Mouse (Mus musculus) thymus, postnatal 36 days (tissue): Measurements from ENCODE around the gene Slc13a2.

Source experiments
- DNase-seq, 2 experiments: peaks; one replicate each; pipeline ENCODE4 v3.0.0; 2022; ENCODE audit warnings: mixed read lengths in 2 of 2

Slc13a2 gene

DNA sequence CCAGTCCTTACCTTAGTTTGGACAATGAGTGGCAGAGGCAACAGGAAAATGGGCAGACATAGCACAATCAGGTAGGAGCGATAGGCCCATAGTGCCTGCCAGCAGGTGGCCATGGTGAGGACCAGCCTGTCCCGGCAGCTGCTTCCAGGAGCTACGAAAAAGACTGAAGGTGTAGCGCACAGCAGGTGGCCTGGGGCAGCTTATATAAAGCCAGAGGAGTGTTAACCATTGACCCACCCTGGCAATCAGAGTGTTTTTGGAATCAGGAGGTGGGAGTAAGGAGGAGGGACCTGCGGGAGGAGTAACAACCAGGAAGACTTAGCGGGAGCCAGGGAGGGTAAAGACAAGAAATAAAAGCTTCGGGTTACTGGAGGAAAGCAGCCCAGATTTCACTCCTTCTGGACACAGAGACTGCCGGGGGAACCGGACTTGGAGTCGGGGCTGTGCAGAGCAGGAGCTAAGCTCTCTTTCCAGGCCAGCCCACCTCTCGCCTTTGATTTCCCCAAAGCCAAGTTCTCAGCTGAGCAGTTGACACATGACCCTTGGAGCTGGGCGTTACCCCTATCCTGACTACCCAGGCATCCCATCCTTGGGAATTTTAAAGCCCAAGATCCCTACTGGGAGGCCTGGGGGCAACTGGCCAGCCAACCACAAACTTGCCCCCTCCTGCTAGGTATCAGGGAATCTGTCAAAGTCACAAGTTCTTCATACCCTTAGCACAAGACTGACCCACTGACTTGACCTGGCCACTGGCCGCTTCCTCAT, at the start of gene Slc13a2:
TSS of gene Slc13a2 (minus strand) at position 163 of the 765 bp plus-strand sequence.
- no peak for DNase-seq

- no peak for DNase-seq
Measured at GRCm38 (mm10) chr11:78471326-78472103, 49.5 kb upstream of the Slc13a2 start.

DNA sequence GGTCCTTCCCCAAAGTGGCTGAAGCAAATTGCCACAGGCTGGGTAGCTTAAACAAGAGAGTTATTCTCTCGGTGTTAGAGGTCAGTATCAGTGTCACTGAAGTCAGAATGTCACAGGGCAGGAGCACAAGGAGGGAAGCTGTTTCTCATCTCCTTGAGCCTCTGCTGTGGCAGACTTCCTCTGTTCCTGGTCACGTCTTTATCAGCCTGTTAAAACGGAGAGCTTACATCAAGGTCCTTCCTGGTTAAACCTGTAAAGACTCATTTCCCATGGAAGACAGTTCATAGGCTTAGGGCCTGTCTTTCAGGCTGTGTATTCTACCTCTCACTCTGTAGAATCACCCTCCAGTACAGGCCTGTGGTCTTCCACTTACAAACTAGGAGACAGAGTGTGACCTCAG, 45.9 kb upstream of the Slc13a2 start:
- DNase-seq, result no peak

- DNase-seq, result no peak
Measured at GRCm38 (mm10) chr11:78467515-78467914, 45.5 kb upstream of the Slc13a2 start.

DNA sequence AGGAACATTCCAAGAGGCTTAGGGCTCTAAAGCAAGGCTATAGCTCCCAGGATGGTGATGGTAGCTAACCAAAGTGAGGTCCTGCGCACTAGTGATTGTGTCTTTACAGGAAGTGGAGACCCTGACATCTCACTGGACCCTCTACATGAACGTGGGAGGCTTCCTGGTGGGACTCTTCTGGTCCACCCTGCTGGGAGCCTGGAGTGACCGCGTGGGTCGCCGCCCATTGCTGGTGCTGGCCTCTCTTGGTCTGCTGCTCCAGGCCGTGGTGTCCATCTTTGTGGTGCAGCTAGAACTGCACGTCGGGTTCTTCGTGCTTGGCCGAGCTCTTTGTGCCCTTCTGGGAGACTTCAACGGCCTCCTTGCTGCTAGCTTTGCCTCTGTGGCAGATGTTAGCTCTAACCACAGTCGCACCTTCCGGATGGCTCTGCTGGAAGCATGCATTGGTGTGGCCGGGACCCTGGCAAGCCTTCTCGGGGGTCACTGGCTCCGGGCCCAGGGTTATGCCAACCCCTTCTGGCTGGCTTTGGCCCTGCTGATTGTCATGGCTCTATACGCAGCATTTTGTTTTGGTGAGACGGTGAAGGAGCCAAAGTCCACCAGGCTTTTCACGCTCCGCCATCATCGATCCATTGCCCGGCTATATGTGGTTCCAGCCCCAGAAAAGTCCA, 44.4 kb upstream of the Slc13a2 start:
- DNase-seq, result no peak

DNA sequence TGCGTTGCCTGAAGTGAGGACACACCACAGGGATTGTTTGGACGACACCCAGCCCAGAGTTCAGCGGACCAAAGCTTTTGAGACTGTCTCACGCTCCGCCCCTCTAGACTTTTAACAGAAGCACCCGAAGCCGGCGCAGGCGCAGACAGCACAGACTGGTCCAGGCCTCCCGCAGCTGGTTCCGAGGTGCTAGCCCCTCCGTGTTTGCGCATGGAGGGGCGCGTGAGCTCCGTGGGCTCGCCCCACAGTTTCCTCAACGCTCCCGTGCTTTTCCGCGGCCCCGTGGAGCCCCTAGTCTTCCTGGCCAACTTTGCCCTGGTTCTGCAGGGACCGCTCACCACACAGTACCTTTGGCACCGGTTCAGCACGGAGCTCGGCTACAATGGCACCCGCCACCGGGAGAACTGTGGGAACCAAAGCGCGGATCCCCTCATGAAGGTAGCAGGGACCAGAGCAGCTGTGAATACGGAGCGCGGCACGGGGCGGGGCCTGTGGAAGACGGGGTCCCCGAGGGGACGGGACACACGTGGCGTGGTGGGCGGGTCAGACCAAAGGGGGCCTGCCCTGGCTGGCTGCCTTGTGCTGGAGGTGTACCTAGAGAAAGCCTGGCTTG, 43.7 kb upstream of the Slc13a2 start, which contains the start of gene Slc46a1:
TSS of gene Slc46a1 (plus strand) at position 130 of the 613 bp plus-strand sequence.
- peak; percentile 71 to 80 for DNase-seq

DNA sequence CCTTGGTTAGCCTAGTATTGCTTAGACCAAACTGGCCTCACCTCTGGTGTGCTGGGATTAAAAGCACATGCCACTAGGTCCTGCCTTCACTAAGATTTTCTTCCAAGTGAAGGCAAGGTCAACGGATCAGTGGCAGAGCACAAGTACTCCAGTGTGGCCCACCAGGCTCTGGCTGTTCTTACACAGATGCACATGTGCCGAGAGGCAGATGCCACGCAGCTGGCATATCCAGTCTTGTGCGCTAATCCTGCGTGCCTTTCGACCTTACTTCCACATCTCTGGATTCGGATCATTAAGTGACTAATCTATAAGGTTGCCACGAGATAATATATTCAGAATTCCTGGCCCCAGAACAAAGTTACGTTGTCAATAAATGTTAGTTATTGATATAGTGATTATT, 43.1 kb upstream of the Slc13a2 start:
- DNase-seq, result no peak

GRCm38 (mm10) chr11:78463286-78464036, 41.4 kb upstream of the Slc13a2 start:
- DNase-seq, result no peak

DNA sequence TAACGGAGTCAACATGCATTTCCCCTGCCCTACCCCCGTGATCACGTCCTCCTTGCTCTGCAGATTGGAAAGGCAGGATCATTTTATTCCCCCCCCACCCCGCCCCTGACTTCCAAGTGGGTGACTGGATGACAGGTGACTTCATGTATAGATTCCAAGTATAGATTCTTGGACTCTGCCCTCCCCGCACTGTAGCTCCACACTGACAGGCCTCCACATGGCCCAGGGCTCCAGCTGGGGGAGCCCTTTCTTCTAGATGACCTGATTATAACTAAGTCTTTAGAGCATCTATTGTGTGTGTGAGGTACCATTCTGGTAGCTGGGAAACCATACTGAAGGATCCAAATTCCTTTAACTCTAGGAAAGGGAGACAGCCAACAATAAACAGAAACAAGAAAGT, 40.7 kb upstream of the Slc13a2 start:
- no peak for DNase-seq

DNA sequence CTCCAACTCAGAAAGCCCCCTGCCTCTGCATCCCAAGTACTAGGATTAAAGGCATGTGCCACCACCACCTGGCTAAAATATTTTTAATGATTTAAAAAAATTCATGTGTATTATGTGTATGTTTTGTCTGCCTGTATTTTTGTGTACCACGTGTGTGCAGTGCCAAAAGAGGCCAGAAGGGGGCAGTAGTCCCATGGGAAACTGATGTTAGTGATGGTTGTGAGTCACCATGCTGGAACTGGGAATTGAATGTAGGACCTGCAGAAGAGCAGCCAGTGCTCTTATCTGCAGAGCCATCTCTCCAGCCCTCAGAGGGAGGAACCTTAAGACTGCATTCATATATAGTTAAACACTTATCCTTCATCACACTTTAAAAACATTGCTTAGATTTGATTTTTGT, 39.9 kb upstream of the Slc13a2 start:
- no peak for DNase-seq

GRCm38 (mm10) chr11:78458740-78459139, 36.7 kb upstream of the Slc13a2 start:
- no peak for DNase-seq

DNA sequence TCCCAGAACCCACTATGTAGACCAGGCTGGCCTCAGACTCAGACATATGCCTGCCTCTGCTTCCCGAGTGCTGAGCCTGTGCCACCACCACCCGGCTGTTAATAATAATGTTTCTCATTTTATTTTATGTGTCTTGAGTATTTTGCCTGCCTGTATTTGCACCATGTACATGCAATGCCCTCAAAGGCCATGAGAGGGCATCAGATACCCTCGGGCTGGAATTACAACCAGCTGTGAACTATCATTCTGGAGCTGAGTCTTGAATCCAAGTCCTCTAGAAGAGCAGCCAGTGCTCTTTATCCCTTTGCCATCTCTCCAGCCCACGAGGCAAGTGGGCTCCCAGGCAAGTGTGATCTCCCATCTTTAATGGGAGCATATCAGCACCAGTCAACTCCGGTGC, 33.3 kb upstream of the Slc13a2 start:
- DNase-seq, result peak; percentile 15 to 33

DNA sequence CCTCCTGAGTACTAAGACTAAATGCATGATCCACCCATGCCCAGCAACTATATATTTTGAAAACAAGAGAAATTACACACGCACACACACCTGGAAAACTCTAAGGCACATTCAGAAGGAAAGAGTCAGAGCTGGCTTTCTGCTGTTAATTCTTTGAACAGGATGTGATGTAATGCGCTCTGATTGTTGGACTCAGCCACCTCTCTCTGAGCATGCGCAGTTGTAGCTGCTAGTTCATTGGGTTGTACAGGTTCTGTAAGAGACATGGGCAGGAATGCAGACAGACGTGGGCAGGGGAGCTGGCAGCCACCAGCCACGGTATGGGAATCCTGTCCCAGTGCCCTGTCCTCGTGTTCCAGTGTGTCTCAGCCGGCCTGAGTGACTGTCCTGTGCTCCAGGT, 32.3 kb upstream of the Slc13a2 start:
- DNase-seq, result no peak

DNA sequence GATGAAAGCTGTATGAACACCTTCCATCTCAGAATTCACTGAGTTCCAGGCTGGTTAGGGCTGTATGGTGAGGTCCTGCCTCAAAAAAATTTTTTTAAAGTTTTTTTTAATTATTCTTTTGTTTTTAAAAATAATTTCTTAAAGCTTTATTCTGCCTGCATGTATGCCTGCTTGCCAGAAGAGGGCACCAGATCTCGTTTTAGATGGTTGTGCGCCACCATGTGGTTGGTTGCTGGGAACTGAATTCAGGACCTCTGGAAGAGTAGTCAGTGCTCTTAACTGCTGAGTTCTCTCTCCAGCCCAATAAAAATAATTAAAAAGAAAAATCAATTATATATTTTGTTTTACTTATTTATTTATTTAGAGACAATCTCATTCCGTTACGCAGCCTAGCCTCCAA, 31.7 kb upstream of the Slc13a2 start:
- DNase-seq, result peak; percentile 60 to 69

GRCm38 (mm10) chr11:78450337-78450736, 28.3 kb upstream of the Slc13a2 start:
- DNase-seq, result no peak

DNA sequence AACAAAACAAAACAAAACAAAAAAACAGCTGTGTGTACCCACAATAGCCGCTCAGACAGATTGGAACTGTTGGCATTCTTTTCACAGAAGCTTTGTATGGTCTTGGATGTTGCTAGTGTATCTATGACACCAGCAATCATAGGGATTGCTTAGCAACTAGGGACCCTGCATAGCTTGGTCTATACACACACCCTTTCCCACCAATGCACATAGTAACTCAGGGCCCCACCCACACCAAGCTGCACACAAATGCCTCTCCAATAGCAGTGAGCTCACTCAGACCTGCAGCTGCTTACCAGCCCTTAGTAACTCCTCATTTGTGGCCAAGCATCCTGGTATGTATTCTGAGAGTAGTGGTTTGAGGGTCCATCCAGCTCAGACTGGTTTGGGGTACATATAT, 26.2 kb upstream of the Slc13a2 start:
- DNase-seq, result no peak

DNA sequence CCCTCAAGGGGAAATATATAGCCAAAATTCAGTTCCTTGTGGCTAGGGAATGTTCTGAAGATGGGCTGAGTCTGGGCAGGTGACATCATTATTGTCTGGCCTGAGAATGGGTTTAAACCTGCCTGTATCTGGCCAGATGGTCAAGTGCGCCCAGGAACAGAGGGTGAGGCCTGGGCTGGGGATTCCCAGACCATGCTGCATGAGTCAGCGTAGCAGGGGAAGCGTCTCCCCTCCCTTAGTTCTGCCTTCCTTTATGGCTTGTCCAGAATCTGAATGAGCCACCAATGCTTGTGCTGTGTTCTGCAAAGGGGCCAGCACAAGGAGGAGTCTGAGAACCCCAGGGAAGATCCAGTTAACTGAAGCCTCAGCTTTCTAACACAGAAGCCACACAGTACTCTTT, 25.2 kb upstream of the Slc13a2 start:
- DNase-seq, result no peak

GRCm38 (mm10) chr11:78443115-78443514, 21.1 kb upstream of the Slc13a2 start:
- DNase-seq, result no peak

GRCm38 (mm10) chr11:78438399-78438930, 16.4 kb upstream of the Slc13a2 start:
- no peak for DNase-seq

DNA sequence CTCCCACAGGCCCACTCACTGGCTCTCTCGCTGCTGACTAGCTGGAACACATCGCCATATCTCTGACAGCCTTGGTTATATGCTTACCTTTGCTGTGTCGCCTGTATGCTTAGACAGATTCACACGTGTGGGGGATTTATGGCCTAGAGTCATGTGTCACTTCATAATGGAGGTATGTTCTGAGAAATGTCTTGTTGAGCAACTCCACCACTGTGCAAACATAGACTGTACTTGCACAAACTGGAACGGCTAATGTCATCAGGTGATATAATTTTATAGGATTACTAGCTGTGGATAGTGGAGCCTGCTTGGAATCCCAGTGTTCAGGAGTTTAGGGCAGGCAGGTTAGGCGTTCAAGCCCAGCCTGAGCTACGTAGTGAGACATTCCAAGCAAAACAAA, 15.2 kb upstream of the Slc13a2 start:
- no peak for DNase-seq

GRCm38 (mm10) chr11:78435776-78436349, 13.8 kb upstream of the Slc13a2 start:
- peak; percentile 36 to 42 for DNase-seq

GRCm38 (mm10) chr11:78434052-78434451, 12.0 kb upstream of the Slc13a2 start:
- no peak for DNase-seq
